Mouse (Mus musculus): ENCODE measurements around the gene Dtd1. TPM values are rescaled to one million over a fixed set of nuclear protein-coding genes. Genes with fewer than 3 reads are reported as not detected.
A peak's percentile ranks its signal among the peaks of the same experiment; 100 is the strongest.
"Not testable (repeated sequence)": the region's sequence is repeated elsewhere in the genome, so short reads cannot be mapped to it uniquely, and the experiment has no call there.

Dtd1 gene
- total RNA-seq (2021), result 19.6 and 20.6 TPM in 2 replicates
- long read RNA-seq, experiment 1, transcript Dtd1-201 (6 exons, 1,350 nt), result major isoform, 30 of 32 reads
- long read RNA-seq, experiment 1, partial matches to known transcripts, result 1 of 32 reads
- long read RNA-seq, experiment 1, other reads (novel, unspliced or antisense), result 1 of 32 reads
- long read RNA-seq, experiment 2, transcript Dtd1-201 (6 exons, 1,350 nt), result major isoform, 19 of 23 reads
- long read RNA-seq, experiment 2, partial matches to known transcripts, result 1 of 23 reads
- long read RNA-seq, experiment 2, other reads (novel, unspliced or antisense), result 3 of 23 reads

DNA sequence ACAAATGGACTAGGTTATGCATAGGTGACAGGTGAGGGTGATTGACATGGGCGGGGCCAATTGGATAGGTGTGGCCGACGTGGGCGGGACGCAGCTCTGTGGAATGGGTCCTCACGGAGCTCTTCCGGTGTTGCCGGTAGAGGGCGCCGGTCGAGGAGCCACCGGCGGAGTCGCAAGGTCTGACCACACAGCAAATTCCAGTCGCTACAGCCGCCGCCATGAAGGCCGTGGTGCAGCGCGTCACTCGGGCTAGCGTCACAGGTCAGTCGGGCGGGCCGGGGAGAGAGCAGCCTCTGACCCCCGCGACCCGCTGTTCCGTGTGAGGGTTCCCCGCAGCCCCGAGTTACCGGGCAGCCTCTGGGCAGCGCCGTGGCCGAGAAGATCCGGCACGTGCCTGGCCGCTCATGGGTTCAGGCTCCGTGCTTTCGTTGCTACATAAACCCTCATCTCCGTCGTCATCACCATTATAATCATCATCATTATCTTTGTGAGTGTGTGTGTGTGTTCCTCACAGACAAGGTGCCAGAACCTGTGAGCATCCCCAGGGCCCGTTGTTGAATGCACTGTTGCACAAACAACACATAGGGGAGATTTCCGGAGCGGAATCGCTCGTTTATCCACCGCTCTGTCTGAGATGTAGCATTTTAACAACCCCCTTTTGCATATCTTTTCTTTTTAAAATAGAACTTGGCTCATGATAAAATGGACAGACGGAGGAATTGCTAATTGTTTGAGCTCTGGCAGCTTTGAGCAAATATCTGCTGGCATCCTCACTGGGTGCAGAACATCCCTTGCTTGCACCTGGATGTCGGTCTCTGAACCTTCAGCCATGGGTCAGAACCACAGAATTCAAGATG lies at the start of gene Dtd1:
Dtd1 (plus strand) TSS at position 67 of the 857 bp plus-strand sequence.
- DNase-seq, result peak; percentile 93

DNA sequence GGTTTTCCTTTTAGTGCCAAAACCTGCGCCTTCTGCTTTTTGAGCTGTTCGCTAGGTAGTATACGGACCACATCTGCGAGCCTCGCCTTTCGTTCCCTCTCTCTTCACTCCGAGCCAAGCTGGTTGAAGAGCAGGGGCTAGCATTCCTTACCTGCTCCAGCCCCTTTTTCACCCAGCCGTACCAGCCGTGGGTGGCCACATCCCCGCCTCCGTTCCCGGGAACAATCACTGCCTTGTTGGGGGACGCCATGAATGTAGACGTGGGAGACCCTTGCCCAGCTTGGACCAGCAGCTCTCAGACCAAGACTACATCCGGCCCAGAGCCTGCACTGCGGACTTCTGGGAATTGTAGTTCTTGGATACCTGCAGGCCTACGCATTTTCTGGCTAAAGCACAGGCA lies 49.2 kb upstream of the Dtd1 start, which contains the start of gene Rbbp9:
Rbbp9 (minus strand) TSS at position 341 of the 400 bp plus-strand sequence.
- DNase-seq, result peak; percentile 61

DNA sequence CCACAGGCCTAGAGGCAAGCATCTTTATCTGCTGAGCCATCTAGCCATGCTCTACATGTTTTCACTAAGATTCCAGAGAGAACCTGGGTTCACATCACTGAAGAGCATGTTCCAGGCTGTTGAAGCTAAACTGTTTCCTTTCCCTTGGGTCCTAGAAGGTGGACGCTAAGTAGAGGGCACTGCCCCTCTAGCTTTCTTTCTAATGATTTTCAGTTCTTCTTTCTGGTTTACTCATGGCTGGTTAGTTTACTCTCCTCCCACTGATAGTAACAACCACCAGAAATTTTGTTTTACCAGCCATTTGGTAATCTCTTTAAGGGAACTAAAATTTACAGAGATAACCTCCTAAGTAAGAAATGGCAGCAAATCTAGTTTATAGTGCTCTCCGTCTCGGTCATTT lies 45.8 kb upstream of the Dtd1 start:
- no peak for DNase-seq

DNA sequence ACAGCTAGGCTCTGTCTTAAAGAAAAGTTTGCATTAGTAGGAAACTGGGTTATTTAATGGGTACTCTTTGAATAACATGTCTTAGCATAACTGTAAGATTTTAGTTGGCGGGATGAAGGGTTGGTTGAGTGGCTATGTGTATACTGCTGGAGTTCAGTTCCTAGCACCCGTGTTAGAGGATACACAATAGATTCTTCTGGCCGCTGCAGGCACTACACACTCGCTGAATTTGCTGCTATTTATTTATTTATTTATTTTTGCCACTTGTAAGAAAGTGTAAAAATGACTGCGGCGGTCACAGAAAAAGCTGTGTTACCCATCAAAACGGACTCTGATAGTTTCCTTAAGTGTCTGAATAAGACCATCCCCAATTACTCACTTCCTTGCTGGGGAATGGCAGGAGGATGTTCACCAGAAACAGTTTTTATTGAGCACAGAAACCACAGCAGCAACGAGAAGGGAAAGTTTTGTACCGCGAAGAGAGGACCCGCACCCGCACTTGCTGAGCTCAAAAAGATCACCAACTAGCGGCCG lies 44.3 kb upstream of the Dtd1 start:
- DNase-seq, result no peak

DNA sequence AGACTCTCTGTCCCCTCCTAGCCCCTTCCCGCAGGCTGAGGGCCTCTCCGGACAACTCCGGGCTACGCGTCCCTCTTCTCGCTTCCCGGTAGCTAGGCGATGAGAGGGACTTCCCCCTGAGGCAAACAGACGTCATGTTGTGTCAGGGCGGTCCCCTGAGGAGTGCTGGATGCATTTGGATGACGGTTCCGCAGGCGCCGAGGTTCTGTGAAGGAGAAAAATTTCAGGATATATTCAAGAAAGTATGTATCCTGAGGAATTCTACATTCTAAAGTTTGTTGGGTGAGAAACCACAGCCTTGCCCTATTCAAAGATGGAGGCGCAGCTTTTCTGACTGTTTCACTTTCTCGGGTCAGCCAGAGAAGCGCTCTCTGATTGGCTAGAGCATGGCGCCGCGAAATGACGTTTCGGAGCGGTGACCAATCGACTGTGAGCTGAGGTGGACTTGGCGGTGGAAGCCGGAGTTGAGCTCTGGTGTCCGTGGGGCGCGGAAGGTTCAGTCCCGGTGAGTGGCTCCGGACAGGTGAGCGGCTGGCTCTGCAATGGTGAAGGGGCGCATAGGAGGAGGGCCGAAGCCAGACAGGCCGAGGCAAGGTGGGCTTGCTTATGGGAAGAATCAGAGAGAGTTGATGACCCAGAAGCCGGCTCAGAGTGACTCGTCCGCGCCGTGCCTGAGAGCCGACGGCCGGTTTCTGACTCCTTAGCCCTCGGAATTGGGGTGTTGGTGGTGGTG lies 43.7 kb upstream of the Dtd1 start, which contains the start of gene Sec23b:
Sec23b (plus strand) TSS at position 410 of the 733 bp plus-strand sequence.
- DNase-seq, result peak; percentile 98

DNA sequence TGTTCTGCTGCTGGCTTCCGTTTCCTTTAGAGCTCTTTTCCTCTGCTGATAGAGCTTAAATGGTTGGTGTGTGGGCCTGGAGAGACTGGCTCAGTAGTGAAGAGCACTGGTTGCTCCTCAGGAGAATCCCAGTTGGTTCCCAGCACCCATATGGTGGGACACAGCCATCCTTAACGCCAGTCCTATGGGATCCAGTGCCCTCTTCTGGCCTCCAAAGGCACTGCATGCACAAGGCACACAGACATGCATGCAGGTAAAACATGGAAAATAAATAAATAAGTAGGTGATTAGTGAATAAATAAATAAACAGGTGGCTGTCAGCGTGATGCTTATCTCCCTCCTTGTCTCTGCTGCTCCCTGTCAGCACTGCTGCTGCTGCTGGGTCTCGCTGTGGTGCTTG lies 11.0 kb upstream of the Dtd1 start:
- no peak for DNase-seq

DNA sequence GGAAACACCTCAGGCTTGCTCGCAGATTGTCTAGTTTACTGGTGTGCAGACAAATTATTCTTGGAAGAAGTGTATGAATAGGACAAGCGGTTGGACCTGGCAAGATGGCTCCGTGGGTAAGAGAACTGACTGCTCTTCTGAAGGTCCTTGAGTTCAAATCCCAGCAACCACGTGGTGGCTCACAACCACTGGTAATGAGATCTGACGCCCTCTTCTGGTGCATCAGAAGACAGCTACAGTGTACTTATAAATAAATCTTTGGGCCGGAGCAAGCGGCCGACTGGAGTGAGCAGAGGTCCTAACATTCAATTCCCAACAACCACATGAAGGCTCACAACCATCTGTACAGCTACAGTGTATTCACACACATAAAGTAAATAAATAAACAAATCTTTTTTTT lies 6.7 kb upstream of the Dtd1 start:
- DNase-seq, result not testable (repeated sequence)

DNA sequence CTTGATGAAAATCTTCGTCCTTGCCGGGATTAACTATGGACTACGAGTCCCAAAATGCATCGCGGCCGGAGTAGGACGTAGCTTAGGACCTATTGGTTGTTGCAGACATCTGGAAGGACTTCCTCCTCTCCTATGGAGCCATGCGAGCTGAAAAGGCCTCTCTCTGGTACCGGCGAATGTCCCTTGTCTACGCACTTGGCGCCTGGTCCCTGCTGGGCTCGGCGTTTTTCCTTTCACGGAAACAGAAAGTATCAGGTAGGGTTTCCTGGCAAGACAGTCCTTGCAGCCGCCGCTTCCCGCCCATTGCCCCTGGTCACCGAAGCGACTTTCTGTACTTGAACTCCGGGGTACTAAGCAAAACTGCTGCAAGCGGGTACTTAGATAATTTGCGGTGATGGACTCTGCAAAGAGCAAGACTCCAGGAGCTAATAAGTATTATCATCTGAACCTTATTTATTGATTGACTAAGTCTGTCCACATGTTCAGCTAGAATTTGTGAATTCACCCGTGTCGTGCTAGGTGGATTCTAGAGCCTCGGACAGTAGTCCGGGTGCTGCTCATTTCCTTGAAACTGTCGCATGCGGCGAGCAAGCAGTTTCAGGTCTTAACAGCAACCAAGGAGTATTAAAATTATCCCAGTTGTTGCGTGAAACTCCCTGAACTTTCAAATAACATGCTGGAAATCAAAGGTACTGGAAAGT lies 5.6 kb upstream of the Dtd1 start, which contains the start of gene Smim26:
Smim26 (plus strand) TSS at position 104 of the 701 bp plus-strand sequence.
- peak; percentile 86 for DNase-seq

DNA sequence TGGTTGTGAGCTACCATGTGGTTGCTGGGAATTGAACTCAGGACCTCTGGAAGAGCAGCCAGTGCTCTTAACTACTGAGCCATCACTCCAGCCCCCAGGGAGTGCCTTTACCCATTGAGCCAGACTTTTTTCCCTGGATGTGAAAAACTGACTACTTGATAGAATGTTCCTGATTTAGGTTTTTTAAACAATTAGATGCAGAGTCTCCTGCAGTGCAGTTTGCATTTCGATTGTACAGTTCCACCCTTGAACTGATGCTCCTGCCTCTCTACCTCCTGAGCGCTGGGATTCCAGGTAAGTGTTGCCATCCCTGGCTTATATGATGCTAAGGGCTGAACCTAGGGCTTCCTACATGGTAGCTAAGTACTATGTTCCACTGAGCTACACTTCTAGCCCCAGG lies 1.7 kb upstream of the Dtd1 start:
- no peak for DNase-seq

DNA sequence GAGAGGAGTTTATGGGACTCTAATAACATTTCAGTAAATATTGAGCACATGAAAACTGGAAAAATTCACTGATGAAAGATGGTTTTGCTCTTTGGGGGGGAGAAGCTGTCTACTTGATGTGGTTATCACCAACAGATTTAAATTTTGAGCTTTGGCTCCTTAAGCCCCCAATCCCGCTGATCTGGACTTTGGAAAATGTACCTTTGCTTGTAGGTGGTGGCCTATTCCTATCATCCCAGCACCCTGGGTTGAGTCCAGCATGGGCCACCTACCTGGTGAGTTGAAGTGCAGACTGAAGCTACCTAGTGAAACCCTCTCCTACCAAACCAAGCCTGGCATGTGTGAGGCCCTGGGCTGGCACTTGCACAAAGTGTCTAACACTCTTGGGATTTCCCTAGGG lies 1.9 kb downstream of the Dtd1 start:
- no peak for DNase-seq

DNA sequence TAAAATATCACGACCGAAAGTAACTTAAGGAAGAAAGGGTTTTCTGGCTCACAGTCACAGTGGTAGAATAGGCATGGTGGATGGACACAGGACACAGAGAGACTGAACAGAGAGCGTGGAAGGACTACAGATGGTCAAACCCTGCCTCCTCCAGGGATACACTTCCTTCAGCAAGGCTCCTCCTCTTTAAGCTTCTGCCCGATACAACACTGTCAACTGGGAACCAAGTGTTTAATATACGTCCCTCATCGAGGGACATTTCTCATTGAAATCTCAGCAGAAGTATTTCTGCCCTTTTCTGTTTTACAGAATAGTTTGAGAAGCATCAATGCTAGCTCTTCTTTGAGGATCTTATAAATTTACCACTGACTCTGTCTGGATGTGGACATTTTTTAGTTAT lies 14.3 kb downstream of the Dtd1 start:
- no peak for DNase-seq

DNA sequence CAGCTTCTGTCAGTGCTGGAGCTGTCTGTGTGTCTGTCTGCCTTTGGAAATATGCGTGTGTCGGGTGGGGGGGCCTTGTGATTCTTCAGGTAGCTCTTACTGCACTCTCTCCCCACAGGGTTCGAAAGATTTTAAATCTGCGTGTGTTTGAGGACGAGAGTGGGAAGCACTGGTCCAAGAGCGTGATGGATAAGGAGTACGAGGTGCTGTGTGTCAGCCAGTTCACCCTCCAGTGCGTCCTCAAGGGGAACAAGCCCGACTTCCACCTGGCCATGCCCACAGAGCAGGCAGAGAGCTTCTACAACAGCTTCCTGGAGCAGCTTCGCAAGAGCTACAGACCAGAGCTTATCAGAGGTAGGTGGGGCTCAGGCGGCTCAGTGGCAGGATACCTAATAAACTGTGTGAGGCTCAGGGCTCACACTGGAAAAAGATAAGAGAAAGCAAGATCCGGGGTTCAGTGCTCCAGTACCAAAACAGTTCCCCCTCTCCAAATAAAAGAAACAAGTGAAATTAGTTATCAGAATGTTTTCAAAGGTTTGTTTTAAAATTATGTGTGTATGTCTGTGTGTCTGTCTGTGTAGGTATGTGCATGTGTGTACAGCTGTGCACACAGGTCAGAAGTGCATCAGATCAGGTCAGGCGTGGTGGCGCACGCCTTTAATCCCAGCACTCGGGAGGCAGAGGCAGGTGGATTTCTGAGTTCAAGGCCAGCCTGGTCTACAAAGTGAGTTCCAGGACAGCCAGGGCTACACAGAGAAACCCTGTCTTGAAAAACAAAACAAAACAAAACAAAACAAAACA lies 17.6 kb downstream of the Dtd1 start:
- DNase-seq, result no peak

DNA sequence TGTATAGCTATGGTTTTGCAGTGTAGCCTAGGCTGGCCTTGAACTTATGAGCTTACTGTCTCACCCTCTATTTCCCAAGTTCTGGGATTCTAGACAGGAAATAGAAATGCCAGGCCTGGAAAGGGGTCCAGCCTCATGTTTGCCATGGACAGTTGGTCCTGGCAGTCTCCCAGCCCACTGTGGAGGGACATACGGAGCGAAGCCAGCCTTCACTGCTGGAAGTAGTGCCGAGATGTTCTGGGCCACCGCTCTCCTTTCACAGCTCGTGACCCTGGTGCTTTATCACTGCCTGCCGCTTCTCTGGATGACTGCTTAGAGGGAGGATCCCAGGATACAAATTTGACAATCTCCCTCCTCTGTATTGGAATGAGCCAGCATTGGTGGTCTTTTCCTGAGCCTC lies 21.8 kb downstream of the Dtd1 start:
- no peak for DNase-seq

DNA sequence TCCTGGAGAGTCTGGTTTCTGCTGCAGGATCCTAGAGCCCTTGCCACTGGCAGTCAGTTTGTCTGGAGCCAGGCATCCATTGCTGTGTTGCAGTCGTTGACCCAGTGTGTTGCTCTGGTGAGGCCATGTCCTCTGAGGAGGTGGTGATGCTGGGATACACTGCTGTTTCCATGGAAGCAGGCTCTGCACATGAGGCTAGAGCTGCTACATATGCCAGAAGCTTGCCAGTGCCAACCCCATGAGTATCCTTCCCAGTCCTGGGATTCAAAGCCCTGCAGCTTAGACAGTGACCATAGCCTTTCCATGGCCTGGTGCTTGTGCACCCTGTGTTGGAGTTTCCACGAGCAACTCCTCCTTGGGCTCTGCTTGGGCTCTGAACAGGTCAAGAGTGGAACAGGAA lies 33.9 kb downstream of the Dtd1 start:
- DNase-seq, result no peak

DNA sequence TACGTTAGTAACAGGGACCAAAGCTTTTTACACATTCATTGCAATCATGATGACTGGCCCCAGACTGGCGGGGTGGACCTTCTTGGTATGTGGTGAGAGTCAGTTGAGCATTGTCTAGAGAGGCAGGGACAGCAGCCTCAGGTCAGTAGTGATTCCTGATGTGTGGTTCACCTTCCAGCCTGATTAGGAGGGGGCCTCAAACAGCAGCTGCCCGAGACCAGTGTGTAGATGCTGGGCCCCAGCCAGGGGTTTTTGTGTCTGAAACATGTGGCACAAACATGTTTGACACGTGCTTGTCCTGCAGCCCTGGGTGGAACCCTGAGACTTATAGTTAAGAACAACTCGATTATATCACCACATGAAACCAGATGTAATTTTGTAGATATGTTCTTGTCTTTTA lies 34.5 kb downstream of the Dtd1 start:
- peak; percentile 12 for DNase-seq

DNA sequence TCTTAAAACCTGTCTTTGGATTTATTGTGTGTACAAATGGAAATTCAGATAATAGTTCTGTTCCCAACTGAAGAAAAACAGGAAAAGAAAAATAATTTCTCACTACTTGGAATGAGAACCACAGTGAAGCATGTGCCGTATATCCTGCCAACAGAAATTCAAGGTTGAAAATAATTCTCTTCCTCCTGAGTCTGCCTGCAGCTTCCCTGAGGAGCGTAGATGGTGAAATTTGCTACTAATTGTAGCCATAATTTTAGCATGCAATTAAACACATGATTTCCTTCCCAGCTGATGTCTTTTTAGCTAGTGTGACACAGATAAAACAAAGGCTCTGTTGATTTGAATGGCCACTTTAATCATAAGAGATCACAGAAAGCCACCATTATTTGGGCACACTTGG lies 35.0 kb downstream of the Dtd1 start:
- no peak for DNase-seq

DNA sequence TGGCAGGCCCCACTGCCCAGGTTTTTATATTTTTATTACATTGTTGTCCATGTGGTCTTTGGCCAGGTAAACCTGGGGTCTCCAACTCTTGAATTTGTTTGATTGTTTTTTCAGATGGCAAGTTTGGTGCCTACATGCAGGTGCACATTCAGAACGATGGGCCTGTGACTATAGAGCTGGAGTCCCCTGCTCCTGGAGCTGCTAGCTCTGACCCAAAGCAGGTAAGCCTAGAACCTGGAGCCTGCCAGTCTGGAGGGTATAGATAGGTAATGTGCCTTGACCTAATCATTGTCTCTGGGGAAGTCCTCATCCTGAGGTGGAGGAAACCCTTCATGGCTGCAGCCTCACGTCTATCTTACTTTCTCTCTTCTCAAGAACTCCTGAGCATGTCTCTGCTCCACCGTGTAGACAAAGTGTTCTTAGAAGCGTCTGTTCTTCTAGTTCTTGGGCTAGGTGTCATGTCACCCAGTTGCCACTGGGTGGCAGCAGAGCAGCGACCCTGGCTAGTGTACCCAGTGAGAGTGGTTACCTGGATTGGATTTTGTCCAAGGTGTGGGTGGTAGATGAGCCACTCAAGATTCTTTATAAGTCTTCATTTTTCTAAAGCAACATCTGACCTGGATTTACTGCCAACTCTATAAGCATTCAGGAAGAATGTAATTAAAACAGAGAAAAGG lies 36.1 kb downstream of the Dtd1 start:
- DNase-seq, result peak; percentile 75

DNA sequence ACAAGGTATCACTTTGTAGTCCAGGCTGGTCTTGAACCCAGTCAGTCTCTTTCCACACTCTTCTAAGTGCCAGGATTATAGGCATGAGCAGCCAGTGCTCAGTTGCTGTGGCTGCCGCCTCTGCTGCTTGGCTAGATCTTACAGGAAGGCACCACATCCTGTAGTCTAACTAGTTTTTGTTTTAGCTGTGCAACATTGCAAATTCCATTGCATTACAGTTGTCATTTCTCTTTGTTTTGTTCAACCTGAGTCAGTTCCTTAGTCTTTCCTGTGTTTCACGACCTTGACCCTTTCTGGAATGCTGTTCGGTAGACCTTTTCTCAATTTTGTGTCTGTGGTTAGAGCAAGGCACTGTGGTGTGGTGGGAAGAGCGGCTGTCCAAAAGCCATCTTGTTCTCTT lies 37.5 kb downstream of the Dtd1 start:
- no peak for DNase-seq

DNA sequence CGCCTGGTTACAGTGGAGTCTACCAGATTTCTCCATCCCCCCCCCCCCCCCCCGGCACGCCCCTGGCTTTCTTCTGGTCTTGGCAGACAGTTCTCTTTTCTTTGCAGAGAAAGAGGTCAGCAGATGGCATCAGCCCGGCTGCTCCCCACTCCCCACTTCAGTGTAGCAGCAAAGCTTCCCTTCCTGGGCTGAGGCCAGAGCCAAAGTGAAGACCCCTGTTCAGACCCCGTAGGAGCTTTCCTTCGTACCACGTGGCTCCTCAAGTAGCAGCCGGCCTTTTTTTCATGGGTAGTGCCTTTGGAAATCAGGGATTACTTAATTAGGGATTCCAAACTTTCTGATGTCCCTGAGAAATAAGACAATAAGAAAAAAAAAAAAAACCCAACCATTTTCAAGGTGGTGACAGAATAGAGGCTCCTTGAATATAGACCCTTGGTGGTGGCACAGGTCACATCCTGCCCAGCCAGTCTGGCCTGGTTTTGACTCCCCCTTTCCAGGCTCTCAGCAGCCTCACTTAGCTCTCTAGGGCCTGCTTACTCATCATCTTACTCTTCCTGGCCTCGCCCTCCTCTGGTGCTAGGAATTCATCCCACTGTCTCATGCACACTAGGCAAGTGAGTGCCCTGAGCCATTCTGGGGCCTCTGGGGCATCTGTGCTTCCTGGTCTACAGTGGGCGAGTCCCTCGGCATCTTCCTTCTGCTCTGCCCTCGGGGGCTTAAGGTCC lies 38.1 kb downstream of the Dtd1 start:
- DNase-seq, result no peak

DNA sequence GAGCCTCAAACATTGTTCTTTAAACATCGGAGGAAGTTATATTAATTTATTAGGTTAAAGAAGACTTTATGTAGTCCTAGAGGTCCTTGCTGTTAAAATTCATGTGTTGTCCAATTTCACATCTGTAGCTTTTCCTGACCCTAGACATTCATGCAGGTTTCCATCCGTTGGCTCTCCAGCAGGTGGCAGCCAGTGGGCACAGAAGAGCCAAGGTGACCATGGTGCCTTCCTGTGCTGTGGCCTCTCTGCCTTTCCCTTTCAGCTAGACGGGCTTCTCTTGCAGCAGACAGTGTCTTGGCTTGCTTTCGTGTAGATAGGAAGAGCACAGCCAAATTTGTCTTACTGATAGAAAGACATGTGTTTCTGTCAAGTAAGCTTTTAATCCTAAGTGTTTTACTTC lies 39.0 kb downstream of the Dtd1 start:
- DNase-seq, result peak; percentile 76
